Comparison of ENCODE assay signal across 18 mouse cellular contexts in the genomic region with DNA sequence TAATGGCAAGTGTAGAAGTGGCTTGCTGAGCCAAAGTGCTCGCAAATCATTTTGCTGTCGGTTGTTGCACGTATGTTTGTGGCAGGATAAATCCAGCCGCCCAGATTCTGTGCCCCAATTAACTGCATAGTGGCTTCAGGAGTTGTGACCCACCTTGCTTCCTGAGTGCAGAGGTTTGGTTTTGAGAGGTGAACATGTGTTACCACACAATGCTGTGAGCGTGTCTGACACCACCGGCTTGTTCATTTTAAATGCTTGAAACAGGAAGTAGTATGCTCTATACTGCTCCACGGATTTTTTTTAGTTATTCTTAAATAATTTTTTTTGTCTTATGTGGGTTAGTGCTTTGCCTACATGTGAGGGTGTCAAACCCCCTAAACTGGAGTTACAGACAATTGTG.
A peak's percentile ranks its signal among the peaks of the same experiment; 100 is the strongest.
DNase-seq lines count a peak whose midpoint lies in the region; ATAC-seq lines count a peak whose summit lies in the region.
"Had no signal": no experiment of that assay in that cellular context is flagged by ENCODE, and none has a peak within 500 bp of the region (broad histone marks: within the 10 kb centered on the region; RNA-seq: fewer than 3 reads in every experiment).

No protein-coding gene starts in this region.

- no peak for ATAC-seq in heart, embryonic 15.5 days (replicated peaks; ENCODE audit: insufficient number of reproducible peaks, insufficient read depth, low FRiP score, low read depth)
- ATAC-seq in forebrain, embryonic 13.5 days = no peak

- intact Hi-C loops in heart, postnatal 36 days (cut with DNase I) = no loop called here

- H3K9ac ChIP-seq in heart, embryonic 15.5 days = no peak overlapping the region
- no peak overlapping the region for H3K9ac ChIP-seq in forebrain, embryonic 13.5 days
- H3K9ac ChIP-seq: limb, embryonic 15.5 days; midbrain, embryonic 12.5 days; neural tube, embryonic 12.5 days; stomach, embryonic 15.5 days had no signal

- H3K4me3 ChIP-seq in heart, embryonic 15.5 days = no peak overlapping the region
- no peak overlapping the region for H3K4me3 ChIP-seq in forebrain, embryonic 13.5 days
- H3K4me3 ChIP-seq: limb, embryonic 15.5 days; midbrain, embryonic 12.5 days; neural tube, embryonic 12.5 days; stomach, embryonic 15.5 days had no signal

- H3K27ac ChIP-seq in heart, embryonic 15.5 days = peak overlapping the region; percentile 7; the same call in 1 of the 2 replicates
- no peak overlapping the region for H3K27ac ChIP-seq in forebrain, embryonic 13.5 days
- H3K27ac ChIP-seq: limb, embryonic 15.5 days; midbrain, embryonic 12.5 days; neural tube, embryonic 12.5 days; stomach, embryonic 15.5 days had no signal

- H3K36me3 ChIP-seq in heart, embryonic 15.5 days = no peaks in the 10 kb centered on the region
- H3K36me3 ChIP-seq in forebrain, embryonic 13.5 days (ENCODE audit: poor library complexity, severe bottlenecking) = no peaks in the 10 kb centered on the region
- H3K36me3 ChIP-seq: limb, embryonic 15.5 days; midbrain, embryonic 12.5 days; neural tube, embryonic 12.5 days; stomach, embryonic 15.5 days had no signal

- peaks cover 67% of the 10 kb centered on the region for H3K4me1 ChIP-seq in heart, embryonic 15.5 days (replicated peaks)
- 0 out of 2 replicates have a peak, but pooled peaks cover 6% of the 10 kb centered on the region for H3K4me1 ChIP-seq in forebrain, embryonic 13.5 days
- H3K4me1 ChIP-seq: stomach, embryonic 15.5 days had no signal

- 49% methylated on average over 7 of the region's 7 CpGs for WGBS in heart, embryonic 15.5 days
- WGBS in forebrain, embryonic 13.5 days = 61% methylated on average over 7 of the region's 7 CpGs

- no peak for DNase-seq in heart, postnatal 36 days
- peak; percentile 34 to 40 for DNase-seq in spleen, postnatal 36 days (ENCODE audit: low spot score in 2 of 2)
- no peak for DNase-seq in spleen, postnatal 4 days (ENCODE audit: low spot score in 2 of 2)
- DNase-seq in natural killer cell, adult 2 months (ENCODE audit: low spot score in 2 of 2) = peak; percentile 19 to 24
- DNase-seq in urinary bladder, postnatal 4 days (ENCODE audit: low spot score in 2 of 2) = no peak
- no peak for DNase-seq in right cerebral cortex, postnatal 10 days (ENCODE audit: low spot score in 2 of 2)
- DNase-seq: cerebellum, adult 9-10 months; heart, postnatal 4 days; kidney, adult 11 months; kidney, postnatal 4 days; layer of hippocampus, postnatal 36 days; right cerebral cortex, adult 18-20 months had no signal

- H3K4me2 ChIP-seq in heart, embryonic 15.5 days = no peak overlapping the region
- H3K4me2 ChIP-seq in forebrain, embryonic 13.5 days = no peak overlapping the region
- H3K4me2 ChIP-seq: limb, embryonic 15.5 days; midbrain, embryonic 12.5 days; neural tube, embryonic 12.5 days; stomach, embryonic 15.5 days had no signal

- H3K9me3 ChIP-seq in heart, embryonic 15.5 days (replicated peaks) = no peaks in the 10 kb centered on the region
- H3K9me3 ChIP-seq in forebrain, embryonic 13.5 days (replicated peaks) = no peaks in the 10 kb centered on the region
- H3K9me3 ChIP-seq: limb, embryonic 15.5 days; midbrain, embryonic 12.5 days; neural tube, embryonic 12.5 days; stomach, embryonic 15.5 days had no signal

- no peaks in the 10 kb centered on the region for H3K27me3 ChIP-seq in heart, embryonic 15.5 days
- no peaks in the 10 kb centered on the region for H3K27me3 ChIP-seq in forebrain, embryonic 13.5 days
- H3K27me3 ChIP-seq: limb, embryonic 15.5 days; neural tube, embryonic 12.5 days; stomach, embryonic 15.5 days had no signal

Comparison
In these comparisons a context has a peak if more than half of its experiments do, and no peak if none do; other contexts are left out.
1. DNase-seq: peak in spleen, postnatal 36 days (2 of 2) and natural killer cell, adult 2 months (2 of 2); none in heart, postnatal 36 days (0 of 2), spleen, postnatal 4 days (0 of 2), urinary bladder, postnatal 4 days (0 of 2) and right cerebral cortex, postnatal 10 days (0 of 2).